Mouse (Mus musculus): ENCODE measurements around the gene Vps37b. TPM values are rescaled to one million over a fixed set of nuclear protein-coding genes. Genes with fewer than 3 reads are reported as not detected.
A peak's percentile ranks its signal among the peaks of the same experiment; 100 is the strongest.

Gene Vps37b
- polyA plus RNA-seq, 1 experiment, result 119 TPM

GRCm38 (mm10) chr5:124075716-124076115, 43.6 kb upstream of the Vps37b start:
- Histone ChIP-seq H3K4me1 (replicated peaks; ENCODE audit: control insufficient read depth, insufficient read depth, low read length) (peaks cover 75% of the 10 kb centered on the region), H3K27ac (ENCODE audit: control insufficient read depth, insufficient read depth, low read length) (peak overlapping the region; percentile 38), H3K4me3 (ENCODE audit: control insufficient read depth, insufficient read depth, low read length) (peak overlapping the region; percentile 14), H3K27me3 (ENCODE audit: control insufficient read depth, insufficient read depth, low read length) (no peaks in the 10 kb centered on the region), H3K36me3 (ENCODE audit: control insufficient read depth, insufficient read depth, low read length) (peaks cover 23% of the 10 kb centered on the region)
- 18% methylated on average over 9 of the region's 9 CpGs for WGBS
- TF ChIP-seq CTCF (IDR thresholded peaks at IDR 0.05; ENCODE audit: borderline replicate concordance, control insufficient read depth, extremely low read depth, insufficient read depth, low read length, poor library complexity) (no peak), POLR2A (IDR thresholded peaks at IDR 0.05; ENCODE audit: control insufficient read depth, extremely low read depth, insufficient read depth, low read length, poor library complexity) (no peak)
- no peak for DNase-seq

- no peak overlapping the region for H3K4me3 ChIP-seq (ENCODE audit: control insufficient read depth, insufficient read depth, low read length)
- WGBS, result under 1% methylated on average over 10 of the region's 10 CpGs
These were observed 42.8 kb upstream of the Vps37b start for GRCm38 (mm10) chr5:124074845-124075307.

GRCm38 (mm10) chr5:124073682-124074081, 41.6 kb upstream of the Vps37b start:
- peak overlapping the region; percentile 4; the same call in 1 of the 2 replicates for H3K27ac ChIP-seq (ENCODE audit: control insufficient read depth, insufficient read depth, low read length)
- H3K4me3 ChIP-seq (ENCODE audit: control insufficient read depth, insufficient read depth, low read length), result no peak overlapping the region
- H3K27me3 ChIP-seq (ENCODE audit: control insufficient read depth, insufficient read depth, low read length), result no peaks in the 10 kb centered on the region
- no peak for TF ChIP-seq POLR2A (IDR thresholded peaks at IDR 0.05; ENCODE audit: control insufficient read depth, extremely low read depth, insufficient read depth, low read length, poor library complexity)
- TF ChIP-seq CTCF (IDR thresholded peaks at IDR 0.05; ENCODE audit: borderline replicate concordance, control insufficient read depth, extremely low read depth, insufficient read depth, low read length, poor library complexity), result no peak
- WGBS, result 79% methylated on average over 9 of the region's 9 CpGs
- H3K4me1 ChIP-seq (replicated peaks; ENCODE audit: control insufficient read depth, insufficient read depth, low read length), result peaks cover 55% of the 10 kb centered on the region
- no peak for DNase-seq
- peaks cover 23% of the 10 kb centered on the region for H3K36me3 ChIP-seq (ENCODE audit: control insufficient read depth, insufficient read depth, low read length)

More at GRCm38 (mm10) chr5:124074845-124075307, 42.8 kb upstream of the Vps37b start:
- Histone ChIP-seq H3K4me1 (replicated peaks; ENCODE audit: control insufficient read depth, insufficient read depth, low read length) (peaks cover 67% of the 10 kb centered on the region), H3K36me3 (ENCODE audit: control insufficient read depth, insufficient read depth, low read length) (peaks cover 23% of the 10 kb centered on the region), H3K27me3 (ENCODE audit: control insufficient read depth, insufficient read depth, low read length) (no peaks in the 10 kb centered on the region), H3K27ac (ENCODE audit: control insufficient read depth, insufficient read depth, low read length) (peak overlapping the region; percentile 67)
- peak; percentile 47 for DNase-seq
- TF ChIP-seq CTCF (IDR thresholded peaks at IDR 0.05; ENCODE audit: borderline replicate concordance, control insufficient read depth, extremely low read depth, insufficient read depth, low read length, poor library complexity) (no peak), POLR2A (IDR thresholded peaks at IDR 0.05; ENCODE audit: control insufficient read depth, extremely low read depth, insufficient read depth, low read length, poor library complexity) (no peak)

DNA sequence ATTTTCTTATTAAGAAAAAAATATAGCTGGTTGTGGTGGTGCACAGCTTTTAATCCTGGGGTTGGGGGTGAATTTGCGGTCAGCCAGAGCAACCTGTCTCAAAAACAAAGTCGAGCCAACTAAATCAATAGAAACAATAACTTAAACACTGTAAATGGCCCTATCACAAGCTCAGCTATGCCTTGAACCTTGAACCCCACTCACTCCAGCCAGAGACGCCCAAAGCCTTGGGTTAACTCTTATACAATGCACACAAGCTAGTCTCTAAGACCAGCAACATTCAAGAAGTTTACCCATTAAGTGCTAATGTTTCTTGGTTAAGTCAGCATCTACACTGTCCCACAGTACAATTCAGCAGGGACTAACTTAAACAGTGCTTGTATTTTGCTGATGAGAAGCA, 37.6 kb upstream of the Vps37b start:
- DNase-seq, result no peak
- Histone ChIP-seq H3K4me3 (ENCODE audit: control insufficient read depth, insufficient read depth, low read length) (no peak overlapping the region), H3K27ac (ENCODE audit: control insufficient read depth, insufficient read depth, low read length) (no peak overlapping the region), H3K4me1 (replicated peaks; ENCODE audit: control insufficient read depth, insufficient read depth, low read length) (peaks cover 16% of the 10 kb centered on the region), H3K27me3 (ENCODE audit: control insufficient read depth, insufficient read depth, low read length) (no peaks in the 10 kb centered on the region), H3K36me3 (ENCODE audit: control insufficient read depth, insufficient read depth, low read length) (peaks cover 30% of the 10 kb centered on the region)
- TF ChIP-seq CTCF (IDR thresholded peaks at IDR 0.05; ENCODE audit: borderline replicate concordance, control insufficient read depth, extremely low read depth, insufficient read depth, low read length, poor library complexity) (no peak), POLR2A (IDR thresholded peaks at IDR 0.05; ENCODE audit: control insufficient read depth, extremely low read depth, insufficient read depth, low read length, poor library complexity) (no peak)
- WGBS, result 94% methylated on average over 3 of the region's 3 CpGs

DNA sequence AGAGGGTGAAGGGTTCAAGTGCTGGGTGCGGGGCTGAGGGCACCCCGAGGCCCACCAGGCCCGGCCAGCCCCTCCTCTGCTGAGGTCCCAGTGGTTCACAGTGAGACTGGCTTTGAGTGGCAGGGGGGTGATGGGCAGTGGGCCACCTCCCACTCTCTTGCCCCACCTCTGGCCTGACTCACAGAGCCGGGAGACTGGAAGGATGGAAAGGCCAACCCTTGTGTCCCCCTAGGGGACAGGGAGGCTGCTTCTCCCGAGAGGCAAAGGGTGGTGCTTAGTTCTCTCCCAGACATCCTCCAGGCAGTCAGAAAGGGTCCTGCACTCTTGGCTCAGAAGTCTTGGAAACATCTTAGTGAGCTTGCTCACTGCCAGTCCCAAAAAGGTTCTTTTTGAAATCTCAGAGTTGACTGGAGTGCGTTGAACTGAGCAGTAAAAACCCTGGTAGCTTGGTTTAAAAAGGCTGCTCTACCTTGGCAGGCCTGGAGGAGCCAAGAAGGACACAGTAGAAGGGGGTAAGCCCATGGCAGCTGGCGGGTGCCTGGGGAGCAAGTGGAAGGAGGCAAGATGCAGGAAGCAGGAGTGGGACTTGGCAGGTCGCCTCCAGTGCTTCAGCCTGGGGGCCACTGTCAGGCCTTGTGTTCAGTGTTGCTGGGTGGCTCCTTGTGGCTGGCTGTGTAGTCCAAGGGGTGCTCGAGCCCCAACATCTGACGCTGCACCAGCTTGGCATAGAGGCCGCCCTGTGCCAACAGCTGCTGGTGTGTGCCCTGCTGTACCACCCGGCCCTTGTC, 30.2 kb upstream of the Vps37b start:
- TF ChIP-seq CTCF (IDR thresholded peaks at IDR 0.05; ENCODE audit: borderline replicate concordance, control insufficient read depth, extremely low read depth, insufficient read depth, low read length, poor library complexity) (no peak), POLR2A (IDR thresholded peaks at IDR 0.05; ENCODE audit: control insufficient read depth, extremely low read depth, insufficient read depth, low read length, poor library complexity) (no peak)
- 90% methylated on average over 12 of the region's 12 CpGs for WGBS
- H3K4me1 ChIP-seq (replicated peaks; ENCODE audit: control insufficient read depth, insufficient read depth, low read length), result 0 out of 2 replicates have a peak, but pooled peaks cover 2% of the 10 kb centered on the region
- H3K4me3 ChIP-seq (ENCODE audit: control insufficient read depth, insufficient read depth, low read length), result no peak overlapping the region
- no peak overlapping the region for H3K27ac ChIP-seq (ENCODE audit: control insufficient read depth, insufficient read depth, low read length)
- H3K27me3 ChIP-seq (ENCODE audit: control insufficient read depth, insufficient read depth, low read length), result no peaks in the 10 kb centered on the region
- peaks cover 12% of the 10 kb centered on the region for H3K36me3 ChIP-seq (ENCODE audit: control insufficient read depth, insufficient read depth, low read length)
- no peak for DNase-seq

DNA sequence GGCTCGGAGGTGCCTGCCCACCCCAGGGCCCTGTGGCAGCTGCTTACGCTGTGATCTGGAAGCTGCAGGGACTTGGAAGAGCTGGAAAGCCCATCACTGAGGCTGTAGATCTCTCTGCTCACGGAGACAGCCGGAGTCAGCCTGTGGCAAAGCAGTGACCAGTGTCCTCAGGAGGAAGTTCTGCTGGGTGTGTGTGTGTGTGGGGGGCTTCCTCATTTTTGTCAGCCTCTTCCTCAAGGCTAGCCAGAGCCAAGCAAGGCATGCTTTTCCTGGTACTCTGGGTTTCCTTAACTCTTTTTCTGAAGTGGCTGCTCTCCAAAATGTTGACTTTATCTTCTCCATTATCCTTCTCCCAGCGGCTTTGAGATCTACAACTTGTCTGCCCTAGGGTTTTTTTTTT, 27.6 kb upstream of the Vps37b start:
- Histone ChIP-seq H3K36me3 (ENCODE audit: control insufficient read depth, insufficient read depth, low read length) (peaks cover 5% of the 10 kb centered on the region), H3K27ac (ENCODE audit: control insufficient read depth, insufficient read depth, low read length) (no peak overlapping the region), H3K4me3 (ENCODE audit: control insufficient read depth, insufficient read depth, low read length) (no peak overlapping the region), H3K27me3 (ENCODE audit: control insufficient read depth, insufficient read depth, low read length) (no peaks in the 10 kb centered on the region), H3K4me1 (replicated peaks; ENCODE audit: control insufficient read depth, insufficient read depth, low read length) (0 out of 2 replicates have a peak, but pooled peaks cover 2% of the 10 kb centered on the region)
- TF ChIP-seq CTCF (IDR thresholded peaks at IDR 0.05; ENCODE audit: borderline replicate concordance, control insufficient read depth, extremely low read depth, insufficient read depth, low read length, poor library complexity) (no peak), POLR2A (IDR thresholded peaks at IDR 0.05; ENCODE audit: control insufficient read depth, extremely low read depth, insufficient read depth, low read length, poor library complexity) (no peak)
- 71% methylated on average over 5 of the region's 5 CpGs for WGBS
- no peak for DNase-seq

Data from thymus, adult 2 months (tissue).